Mouse (Mus musculus) liver, embryonic 11.5 days (tissue): Measurements from ENCODE around the gene Gls2. TPM values are rescaled to one million over a fixed set of nuclear protein-coding genes. Genes with fewer than 3 reads are reported as not detected.
"Not testable (repeated sequence)": the region's sequence is repeated elsewhere in the genome, so short reads cannot be mapped to it uniquely, and the experiment has no call there.

Experiments used
- ATAC-seq: fragments of 200-750 bp; cut with Nextera tagmentation; replicated peaks from 2 replicates; pipeline ENCODE4 v1.8.0; 2017; ENCODE audit warnings: moderate number of reproducible peaks, mild to moderate bottlenecking, moderate TSS enrichment, moderate library complexity; ENCODE audit not compliant: low FRiP score
- DNase-seq: peaks from one replicate; pipeline ENCODE4 v3.0.0-alpha.2; 2017; ENCODE audit warnings: low spot score
- H3K27ac ChIP-seq: fragments of 300-500 bp; sonication (generic); 2 replicates; pipeline ENCODE4 v1.5.1; 2014; ENCODE audit warnings: mild to moderate bottlenecking, low read depth, low read length, control low read depth
- H3K27me3 ChIP-seq: fragments of 300-500 bp; sonication (generic); replicated peaks from 2 replicates; pipeline ENCODE4 v1.6.1; 2014; ENCODE audit warnings: low read length, mixed read lengths; ENCODE audit not compliant: control insufficient read depth, insufficient read depth
- H3K36me3 ChIP-seq: fragments of 300-500 bp; sonication (generic); 2 replicates; pipeline ENCODE4 v1.6.1; 2014; ENCODE audit warnings: mild to moderate bottlenecking, low read length, moderate library complexity, mixed read lengths; ENCODE audit not compliant: control insufficient read depth, insufficient read depth
- H3K4me1 ChIP-seq: fragments of 300-500 bp; sonication (generic); replicated peaks from 2 replicates; pipeline ENCODE4 v1.6.1; 2014; ENCODE audit warnings: low read length, mixed read lengths; ENCODE audit not compliant: control insufficient read depth, insufficient read depth
- H3K4me2 ChIP-seq: fragments of 300-500 bp; sonication (generic); 2 replicates; pipeline ENCODE4 v1.6.1; 2014; ENCODE audit warnings: mild to moderate bottlenecking, control low read depth, moderate library complexity
- H3K4me3 ChIP-seq: fragments of 300-500 bp; sonication (generic); 2 replicates; pipeline ENCODE4 v1.5.1; 2014; ENCODE audit warnings: low read depth, low read length, control low read depth
- H3K9ac ChIP-seq: fragments of 300-500 bp; sonication (generic); 2 replicates; pipeline ENCODE4 v1.6.1; 2014; ENCODE audit warnings: low read depth, low read length, control low read depth
- H3K9me3 ChIP-seq: fragments of 300-500 bp; sonication (generic); 2 replicates; pipeline ENCODE4 v1.6.1; 2016; ENCODE audit warnings: low read length, inconsistent platforms, mixed read lengths; ENCODE audit not compliant: control insufficient read depth
- WGBS: fragments of 180-500 bp; shearing (Covaris S2); extraction: QIAGEN DNeasy Blood & Tissue Kit; methylation state at CpG from one replicate; pipeline ENCODE4 v1.1.7; 2014; 5-methylcytosine and 5-hydroxymethylcytosine counted together
- polyA plus RNA-seq: library from polyadenylated mRNA; unstranded; fragments of >200 nt; fragmentation: Nextera tagmentation; extraction: Ambion mirVana; gene quantifications from 2 replicates; pipeline ENCODE4 v1.2.1, GENCODE M21; 2014

Gls2 gene
- polyA plus RNA-seq, 1 experiment from 2014 or later, result 3.1 TPM

- not testable (repeated sequence) for DNase-seq, H3K4me2 ChIP-seq, H3K9me3 ChIP-seq, H3K36me3 ChIP-seq, ATAC-seq, H3K27me3 ChIP-seq, H3K27ac ChIP-seq, H3K4me3 ChIP-seq, H3K9ac ChIP-seq
- peaks cover 12% of the 10 kb centered on the region for H3K4me1 ChIP-seq
- WGBS, result 91% methylated on average over 10 of the region's 10 CpGs
Observed at GRCm38 (mm10) chr10:128171348-128171747, 22.9 kb upstream of the Gls2 start.

GRCm38 (mm10) chr10:128175302-128175701 is 19.0 kb upstream of the Gls2 start:
- Histone ChIP-seq H3K27ac (no peak overlapping the region), H3K9me3 (no peaks in the 10 kb centered on the region), H3K4me1 (peaks cover 17% of the 10 kb centered on the region), H3K36me3 (no peaks in the 10 kb centered on the region), H3K4me3 (peak overlapping the region; percentile 51), H3K4me2 (peak overlapping the region; percentile 61), H3K9ac (peak overlapping the region; percentile 65), H3K27me3 (no peaks in the 10 kb centered on the region)
- ATAC-seq (no peak), DNase-seq (no peak)
- 21% methylated on average over 3 of the region's 3 CpGs for WGBS

- Histone ChIP-seq H3K27ac (peak overlapping the region; percentile 38; the same call in 1 of the 2 replicates), H3K27me3 (no peaks in the 10 kb centered on the region), H3K4me1 (peaks cover 17% of the 10 kb centered on the region), H3K9ac (peak overlapping the region; percentile 65), H3K4me2 (peak overlapping the region; percentile 61), H3K4me3 (peak overlapping the region; percentile 51), H3K36me3 (no peaks in the 10 kb centered on the region), H3K9me3 (no peaks in the 10 kb centered on the region)
- ATAC-seq (peak; percentile 86), DNase-seq (peak; percentile 71)
- 1% methylated on average over 17 of the region's 17 CpGs for WGBS
Observed at GRCm38 (mm10) chr10:128175996-128176755, 18.1 kb upstream of the Gls2 start.

- H3K27ac ChIP-seq, result no peak overlapping the region
- H3K36me3 ChIP-seq, result no peaks in the 10 kb centered on the region
- peaks cover 17% of the 10 kb centered on the region for H3K4me1 ChIP-seq
- H3K9ac ChIP-seq, result no peak overlapping the region
- no peaks in the 10 kb centered on the region for H3K9me3 ChIP-seq
- WGBS, result 77% methylated on average over 4 of the region's 4 CpGs
- ATAC-seq (no peak), DNase-seq (no peak)
- H3K27me3 ChIP-seq, result no peaks in the 10 kb centered on the region
- H3K4me2 ChIP-seq, result no peak overlapping the region
- no peak overlapping the region for H3K4me3 ChIP-seq
Observed at GRCm38 (mm10) chr10:128177316-128177715, 16.9 kb upstream of the Gls2 start.

- 6% methylated on average over 6 of the region's 6 CpGs for WGBS
- H3K4me2 ChIP-seq, result peak within 1 kb of the TSS; percentile 53
- H3K9me3 ChIP-seq, result no peaks in the 10 kb centered on the region
- peak within 1 kb of the TSS; percentile 49; the same call in 1 of the 2 replicates for H3K9ac ChIP-seq
- peak within 1 kb of the TSS; percentile 33 for H3K4me3 ChIP-seq
- peak within 1 kb of the TSS; percentile 53 for H3K27ac ChIP-seq
- peak; percentile 28; the same call in 1 of the 2 replicates for ATAC-seq
- H3K27me3 ChIP-seq, result no peaks in the 10 kb centered on the region
- peak; percentile 40 for DNase-seq
- no peaks in the 10 kb centered on the region for H3K36me3 ChIP-seq
- peaks cover 12% of the 10 kb centered on the region for H3K4me1 ChIP-seq
Observed at GRCm38 (mm10) chr10:128179989-128180388, 14.3 kb upstream of the Gls2 start, which contains the start of gene Rbms2. Gene Rbms2, minus strand, starts transcription at chr10:128180297.

GRCm38 (mm10) chr10:128184296-128184695 is 10.0 kb upstream of the Gls2 start:
- Histone ChIP-seq H3K4me1 (peaks cover 13% of the 10 kb centered on the region), H3K4me2 (no peak overlapping the region), H3K4me3 (no peak overlapping the region), H3K9me3 (no peaks in the 10 kb centered on the region), H3K9ac (no peak overlapping the region), H3K27me3 (no peaks in the 10 kb centered on the region), H3K36me3 (no peaks in the 10 kb centered on the region), H3K27ac (no peak overlapping the region)
- DNase-seq (no peak), ATAC-seq (no peak)
- WGBS, result 90% methylated on average over 2 of the region's 2 CpGs

- Histone ChIP-seq H3K4me1 (peaks cover 8% of the 10 kb centered on the region; the same call in 1 of the 2 replicates), H3K27ac (no peak overlapping the region), H3K4me3 (no peak overlapping the region), H3K4me2 (no peak overlapping the region), H3K36me3 (no peaks in the 10 kb centered on the region), H3K27me3 (no peaks in the 10 kb centered on the region), H3K9ac (no peak overlapping the region), H3K9me3 (no peaks in the 10 kb centered on the region)
- ATAC-seq, result peak; percentile 25; the same call in 1 of the 2 replicates
- 71% methylated on average over 6 of the region's 6 CpGs for WGBS
- DNase-seq, result no peak
Observed at GRCm38 (mm10) chr10:128185277-128185940, 8.8 kb upstream of the Gls2 start.

GRCm38 (mm10) chr10:128185959-128186358 is 8.3 kb upstream of the Gls2 start:
- H3K9me3 ChIP-seq, result no peaks in the 10 kb centered on the region
- no peaks in the 10 kb centered on the region for H3K27me3 ChIP-seq
- peak; percentile 89 for DNase-seq
- no peak overlapping the region for H3K9ac ChIP-seq
- no peak overlapping the region for H3K4me3 ChIP-seq
- H3K4me2 ChIP-seq, result no peak overlapping the region
- peaks cover 8% of the 10 kb centered on the region; the same call in 1 of the 2 replicates for H3K4me1 ChIP-seq
- no peaks in the 10 kb centered on the region for H3K36me3 ChIP-seq
- H3K27ac ChIP-seq, result no peak overlapping the region
- ATAC-seq, result peak; percentile 42
- 46% methylated on average over 2 of the region's 2 CpGs for WGBS
